Mouse (Mus musculus) lung, adult 2 months (tissue): Measurements from ENCODE around the gene Rbm43.

ENCODE experiments used
- CTCF ChIP-seq: fragments of 200-500 bp; IDR thresholded peaks from 2 replicates; pipeline ENCODE4 v1.5.1; 2011; ENCODE audit warnings: mild to moderate bottlenecking, low read length, control low read depth; ENCODE audit not compliant: insufficient read depth
- POLR2A ChIP-seq: fragments of 200-500 bp; IDR thresholded peaks from 2 replicates; pipeline ENCODE4 v1.6.1; 2011; ENCODE audit warnings: low read depth, mild to moderate bottlenecking, control low read depth, low read length, borderline replicate concordance; ENCODE audit errors: extremely low read depth

DNA sequence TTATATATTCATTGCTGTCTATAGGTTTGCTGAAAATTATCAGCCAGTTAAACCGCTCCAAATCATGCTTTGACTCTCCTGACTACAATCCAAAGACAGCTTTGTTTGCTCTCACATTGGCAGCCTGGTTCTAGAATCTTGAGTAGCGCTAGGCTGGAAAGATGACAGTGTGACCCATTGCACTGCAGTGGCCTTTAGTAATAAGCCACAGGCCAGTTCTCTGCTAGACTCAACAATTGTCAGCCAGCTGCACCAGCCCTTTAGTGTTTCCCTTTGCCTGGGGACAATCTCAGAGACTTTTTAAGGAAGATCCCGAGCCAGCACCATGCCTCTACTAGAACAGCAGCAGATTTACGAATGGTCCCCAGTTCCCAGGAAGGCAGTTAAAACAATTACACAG lies 44.0 kb downstream of the Rbm43 start:
- no peak for TF ChIP-seq CTCF
- no peak for TF ChIP-seq POLR2A
